Mouse (Mus musculus) MEL-GATA-1-ER (cell line): Measurements from ENCODE around the gene Sc5d.

ENCODE experiments used
- DNase-seq: peaks from one replicate; pipeline ENCODE4 v3.0.0-alpha.2; 2012; ENCODE audit warnings: low read depth; ENCODE audit errors: extremely low read depth

The Sc5d gene

GRCm38 (mm10) chr9:42263709-42264111 is 346 bp downstream of the Sc5d start:
- DNase-seq: peak; percentile 10

- no peak for DNase-seq
Observed at GRCm38 (mm10) chr9:42260481-42260880, 3.6 kb downstream of the Sc5d start.

- no peak for DNase-seq
Observed at GRCm38 (mm10) chr9:42249112-42249511, 14.9 kb downstream of the Sc5d start.

GRCm38 (mm10) chr9:42246688-42247087 is 17.4 kb downstream of the Sc5d start:
- no peak for DNase-seq

- no peak for DNase-seq
Observed at GRCm38 (mm10) chr9:42244173-42244572, 19.9 kb downstream of the Sc5d start.

- no peak for DNase-seq
Observed at GRCm38 (mm10) chr9:42241021-42241420, 23.0 kb downstream of the Sc5d start.

- no peak for DNase-seq
Observed at GRCm38 (mm10) chr9:42240583-42240992, 23.5 kb downstream of the Sc5d start.

GRCm38 (mm10) chr9:42238827-42239226 is 25.2 kb downstream of the Sc5d start:
- no peak for DNase-seq

- DNase-seq: no peak
Observed at GRCm38 (mm10) chr9:42231116-42231515, 32.9 kb downstream of the Sc5d start.

- DNase-seq: no peak
Observed at GRCm38 (mm10) chr9:42230333-42230732, 33.7 kb downstream of the Sc5d start.

- no peak for DNase-seq
Observed at GRCm38 (mm10) chr9:42229465-42230110, 34.5 kb downstream of the Sc5d start.

- DNase-seq: no peak
Observed at GRCm38 (mm10) chr9:42227804-42228203, 36.3 kb downstream of the Sc5d start.

GRCm38 (mm10) chr9:42219001-42219660 is 44.9 kb downstream of the Sc5d start:
- no peak for DNase-seq

- no peak for DNase-seq
Observed at GRCm38 (mm10) chr9:42217685-42218084, 46.4 kb downstream of the Sc5d start.

GRCm38 (mm10) chr9:42214116-42214515 is 49.9 kb downstream of the Sc5d start:
- no peak for DNase-seq

- DNase-seq: no peak
Observed at GRCm38 (mm10) chr9:42213142-42213541, 50.9 kb downstream of the Sc5d start.

- DNase-seq: no peak
Observed at GRCm38 (mm10) chr9:42209666-42210065, 54.4 kb downstream of the Sc5d start.

GRCm38 (mm10) chr9:42208463-42208862 is 55.6 kb downstream of the Sc5d start:
- no peak for DNase-seq

GRCm38 (mm10) chr9:42206750-42207149 is 57.3 kb downstream of the Sc5d start:
- DNase-seq: no peak

GRCm38 (mm10) chr9:42202271-42202670 is 61.8 kb downstream of the Sc5d start:
- no peak for DNase-seq
